ENCODE assay signal across 13 mouse cellular contexts in the genomic region with DNA sequence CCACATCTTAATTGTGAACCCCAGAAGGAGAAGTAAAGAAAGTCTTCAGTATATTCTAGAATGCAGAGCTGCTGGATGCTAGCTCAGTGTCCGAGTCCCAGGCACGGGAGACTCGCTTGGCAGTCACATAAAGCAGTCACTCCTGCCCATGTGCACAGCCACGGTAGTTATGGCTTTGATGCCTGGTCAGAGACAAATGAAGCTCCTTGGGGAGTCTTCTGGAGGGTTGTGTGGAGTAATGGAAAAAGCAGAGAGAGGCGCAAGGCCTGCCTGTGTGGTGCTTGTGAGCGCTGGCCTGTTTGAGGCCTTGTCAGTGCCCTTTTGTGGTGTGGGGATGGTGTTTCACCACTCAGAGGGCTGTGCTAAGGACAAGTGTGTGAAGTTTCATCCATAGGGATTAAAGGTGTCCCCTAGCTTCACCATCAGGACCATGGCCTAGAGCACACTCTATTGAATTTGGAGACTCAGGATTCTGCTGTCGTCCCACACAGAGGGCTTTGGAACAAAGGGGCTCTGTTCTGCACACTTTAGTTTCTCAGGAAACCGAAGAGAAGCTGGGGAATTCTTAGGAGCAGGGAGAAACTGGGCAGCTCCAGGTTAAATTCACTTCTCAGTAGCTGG.
DNase-seq lines count a peak whose midpoint lies in the region; ATAC-seq and TF ChIP-seq lines count a peak whose summit lies in the region.
"Had no signal": no experiment of that assay in that cellular context is flagged by ENCODE, and none has a peak within 500 bp of the region (broad histone marks: within the 10 kb centered on the region; RNA-seq: fewer than 3 reads in every experiment).

No protein-coding gene starts in this region.

- WGBS in forebrain, embryonic 12.5 days: 37% methylated on average over 8 of the region's 8 CpGs
- 33% methylated on average over 8 of the region's 8 CpGs for WGBS in hindbrain, postnatal 0 days
- 35% methylated on average over 8 of the region's 8 CpGs for WGBS in midbrain, embryonic 16.5 days

- peak overlapping the region; percentile 66 for H3K27ac ChIP-seq in forebrain, embryonic 12.5 days
- H3K27ac ChIP-seq in hindbrain, postnatal 0 days: peak overlapping the region; percentile 78
- H3K27ac ChIP-seq in midbrain, embryonic 16.5 days (ENCODE audit: low read length): peak overlapping the region; percentile 14; the same call in 1 of the 2 replicates

- H3K27me3 ChIP-seq in forebrain, embryonic 12.5 days: no peaks in the 10 kb centered on the region
- no peaks in the 10 kb centered on the region for H3K27me3 ChIP-seq in hindbrain, postnatal 0 days (ENCODE audit: insufficient read depth, low read length)
- H3K27me3 ChIP-seq in midbrain, embryonic 16.5 days (ENCODE audit: control insufficient read depth, insufficient read depth, low read depth, low read length): no peaks in the 10 kb centered on the region

- no peak overlapping the region for H3K4me3 ChIP-seq in forebrain, embryonic 12.5 days (replicated peaks)
- no peak overlapping the region for H3K4me3 ChIP-seq in hindbrain, postnatal 0 days (ENCODE audit: low read length)
- no peak overlapping the region for H3K4me3 ChIP-seq in midbrain, embryonic 16.5 days (ENCODE audit: low read depth, low read length)

- no peak overlapping the region for H3K4me2 ChIP-seq in forebrain, embryonic 12.5 days
- H3K4me2 ChIP-seq in hindbrain, postnatal 0 days (ENCODE audit: low read depth, low read length): no peak overlapping the region
- no peak overlapping the region for H3K4me2 ChIP-seq in midbrain, embryonic 16.5 days (ENCODE audit: low read length)

- H3K9me3 ChIP-seq in forebrain, embryonic 12.5 days: no peaks in the 10 kb centered on the region
- H3K9me3 ChIP-seq in hindbrain, postnatal 0 days (ENCODE audit: low read length): no peaks in the 10 kb centered on the region
- H3K9me3 ChIP-seq in midbrain, embryonic 16.5 days (replicated peaks; ENCODE audit: control insufficient read depth, low read length, poor library complexity, severe bottlenecking): no peaks in the 10 kb centered on the region

- no peak for ATAC-seq in forebrain, embryonic 12.5 days (ENCODE audit: low FRiP score)
- ATAC-seq in hindbrain, postnatal 0 days: peak; percentile 91
- ATAC-seq in midbrain, embryonic 16.5 days: peak; percentile 66
- ATAC-seq in inflammation-experienced regulatory T-cells, adult 6 months: no peak

- intact Hi-C loops in heart, postnatal 10 days (cut with DNase I): no loop called here

- no peak for TF ChIP-seq CTCF in hindbrain, postnatal 0 days (IDR thresholded peaks at IDR 0.05; ENCODE audit: low read depth)

- H3K9ac ChIP-seq in forebrain, embryonic 12.5 days: no peak overlapping the region
- H3K9ac ChIP-seq in hindbrain, postnatal 0 days (replicated peaks; ENCODE audit: low read length): no peak overlapping the region; the same call in 1 of the 2 replicates
- H3K9ac ChIP-seq in midbrain, embryonic 16.5 days (ENCODE audit: low read depth, low read length): no peak overlapping the region

- DNase-seq in embryo, embryonic 11 days: peak; percentile 37
- DNase-seq in embryo, embryonic 10 days (ENCODE audit: low spot score): no peak
- peak; percentile 55 for DNase-seq in hindbrain, postnatal 0 days (ENCODE audit: low spot score)
- DNase-seq in kidney, postnatal 4 days: no peak
- no peak for DNase-seq in heart, postnatal 10 days
- DNase-seq: adrenal gland, postnatal 25 days; cerebellum, adult 11 months; kidney, postnatal 25 days; lung, adult 2 months; thymus, adult 2 months had no signal

- H3K4me1 ChIP-seq in forebrain, embryonic 12.5 days: peaks cover 18% of the 10 kb centered on the region
- H3K4me1 ChIP-seq in hindbrain, postnatal 0 days (ENCODE audit: insufficient read depth, low read length): peaks cover 13% of the 10 kb centered on the region
- no peaks in the 10 kb centered on the region for H3K4me1 ChIP-seq in midbrain, embryonic 16.5 days (ENCODE audit: control insufficient read depth, insufficient read depth, low read length)

- no peaks in the 10 kb centered on the region for H3K36me3 ChIP-seq in forebrain, embryonic 12.5 days (replicated peaks)
- H3K36me3 ChIP-seq in hindbrain, postnatal 0 days (ENCODE audit: insufficient read depth, low read length): no peaks in the 10 kb centered on the region
- H3K36me3 ChIP-seq in midbrain, embryonic 16.5 days (ENCODE audit: control insufficient read depth, insufficient read depth, low read length): no peaks in the 10 kb centered on the region

Comparison
In these comparisons a context has a peak if more than half of its experiments do, and no peak if none do; other contexts are left out.
1. DNase-seq: peak in embryo, embryonic 11 days (single experiment) and hindbrain, postnatal 0 days (single experiment); none in embryo, embryonic 10 days (single experiment), kidney, postnatal 4 days (0 of 2) and heart, postnatal 10 days (0 of 2).
2. ATAC-seq: peak in hindbrain, postnatal 0 days (single experiment) and midbrain, embryonic 16.5 days (single experiment); none in forebrain, embryonic 12.5 days (single experiment) and inflammation-experienced regulatory T-cells, adult 6 months (single experiment).
3. H3K27ac ChIP-seq: peak in every context shown above with its lines; median percentile 78 in hindbrain, postnatal 0 days; 66 in forebrain, embryonic 12.5 days; 14 in midbrain, embryonic 16.5 days.